Mouse (Mus musculus) stomach, postnatal 0 days (tissue): ENCODE data around the gene Ndufs4.

Experiments used
- CTCF ChIP-seq: IDR thresholded peaks from 2 replicates; pipeline ENCODE4 v1.5.1; 2016; ENCODE audit warnings: antibody characterized with exemption, low read depth, mild to moderate bottlenecking, moderate library complexity
- EP300 ChIP-seq: optimal IDR thresholded peaks from 2 replicates; pipeline ENCODE3; 2016; ENCODE audit warnings: antibody characterized with exemption

DNA sequence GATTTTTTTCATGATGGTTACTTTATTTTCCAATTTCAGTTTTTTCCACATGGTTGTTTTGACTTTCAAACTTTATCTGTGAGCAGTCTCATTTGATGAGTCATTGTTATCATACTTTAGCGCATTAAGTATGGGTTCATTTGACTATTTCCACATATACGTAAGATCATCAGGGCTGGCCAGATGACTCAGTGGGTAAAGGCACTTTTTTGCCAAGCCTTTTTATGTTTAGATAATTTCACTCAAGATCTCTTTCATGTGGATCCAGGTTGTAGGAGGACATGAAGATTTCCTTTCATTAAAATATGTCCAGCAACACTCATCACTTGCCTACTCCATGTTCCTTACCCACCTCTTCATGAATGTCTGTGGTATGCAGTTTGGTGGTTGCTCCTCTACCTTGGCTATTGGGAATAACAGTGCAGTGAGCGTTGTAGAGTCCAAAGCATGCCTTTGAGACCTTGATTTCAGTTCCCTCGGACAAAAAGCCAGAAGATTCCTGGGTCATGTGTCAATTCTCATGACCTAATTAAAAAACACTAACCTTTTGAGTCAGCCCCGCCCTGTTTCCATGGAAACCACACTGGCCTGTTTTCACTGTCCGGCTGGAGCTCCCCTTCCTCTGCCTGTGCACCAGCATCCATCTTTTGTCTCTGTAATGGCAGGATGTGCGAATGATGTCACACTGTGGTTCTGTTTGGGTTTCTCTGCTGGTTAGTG is 127.4 kb downstream of the Ndufs4 start:
- TF ChIP-seq CTCF (no peak), EP300 (no peak)
